Mouse (Mus musculus) intestine, postnatal 0 days (tissue): Measurements from ENCODE around the gene Prr12. TPM values are rescaled to one million over a fixed set of nuclear protein-coding genes. Genes with fewer than 3 reads are reported as not detected.

ENCODE experiments used
- ATAC-seq: fragments of 200-750 bp; cut with Nextera tagmentation; 2 replicates; pipeline ENCODE4 v1.8.0; 2017; ENCODE audit warnings: mild to moderate bottlenecking, moderate TSS enrichment, moderate library complexity
- H3K27ac ChIP-seq: fragments of 300-500 bp; sonication (generic); 2 replicates; pipeline ENCODE4 v1.5.1; 2014; ENCODE audit warnings: mild to moderate bottlenecking, low read depth, low read length, moderate library complexity
- H3K27me3 ChIP-seq: fragments of 300-500 bp; sonication (generic); replicated peaks from 2 replicates; pipeline ENCODE4 v1.6.1; 2014; ENCODE audit warnings: low read length, mixed read lengths; ENCODE audit not compliant: control insufficient read depth, insufficient read depth
- H3K36me3 ChIP-seq: fragments of 300-500 bp; sonication (generic); 2 replicates; pipeline ENCODE4 v1.6.1; 2014; ENCODE audit warnings: mild to moderate bottlenecking, moderate library complexity; ENCODE audit not compliant: control insufficient read depth, insufficient read depth
- H3K4me1 ChIP-seq: fragments of 300-500 bp; sonication (generic); replicated peaks from 2 replicates; pipeline ENCODE4 v1.6.1; 2014; ENCODE audit warnings: antibody characterized with exemption, low read length, mixed read lengths; ENCODE audit not compliant: control insufficient read depth, insufficient read depth
- H3K4me2 ChIP-seq: fragments of 300-500 bp; sonication (generic); replicated peaks from 2 replicates; pipeline ENCODE4 v1.6.1; 2014; ENCODE audit warnings: low read depth, mild to moderate bottlenecking, moderate library complexity
- H3K4me3 ChIP-seq: fragments of 300-500 bp; sonication (generic); 2 replicates; pipeline ENCODE4 v1.5.1; 2014; ENCODE audit warnings: low read depth, low read length
- H3K9ac ChIP-seq: fragments of 300-500 bp; sonication (generic); 2 replicates; pipeline ENCODE4 v1.6.1; 2014; ENCODE audit warnings: mild to moderate bottlenecking, low read depth, low read length
- H3K9me3 ChIP-seq: fragments of 300-500 bp; sonication (generic); 2 replicates; pipeline ENCODE4 v1.6.1; 2016; ENCODE audit warnings: mixed run types; ENCODE audit not compliant: control insufficient read depth
- CTCF ChIP-seq: sonication (generic); IDR thresholded peaks from 2 replicates; pipeline ENCODE4 v1.5.1; 2016; ENCODE audit warnings: low read depth, mild to moderate bottlenecking, control low read depth, antibody characterized with exemption, moderate library complexity
- WGBS: fragments of 180-500 bp; shearing (Covaris S2); extraction: QIAGEN DNeasy Blood & Tissue Kit; methylation state at CpG from one replicate; pipeline ENCODE4 v1.1.7; 2014; 5-methylcytosine and 5-hydroxymethylcytosine counted together
- polyA plus RNA-seq: library from polyadenylated mRNA; unstranded; fragments of >200 nt; fragmentation: Nextera tagmentation; extraction: Ambion mirVana; gene quantifications from 2 replicates; pipeline ENCODE4 v1.2.1, GENCODE M21; 2015

Prr12 gene
- polyA plus RNA-seq, 1 experiment from 2014 or later, result 2.4 TPM

DNA sequence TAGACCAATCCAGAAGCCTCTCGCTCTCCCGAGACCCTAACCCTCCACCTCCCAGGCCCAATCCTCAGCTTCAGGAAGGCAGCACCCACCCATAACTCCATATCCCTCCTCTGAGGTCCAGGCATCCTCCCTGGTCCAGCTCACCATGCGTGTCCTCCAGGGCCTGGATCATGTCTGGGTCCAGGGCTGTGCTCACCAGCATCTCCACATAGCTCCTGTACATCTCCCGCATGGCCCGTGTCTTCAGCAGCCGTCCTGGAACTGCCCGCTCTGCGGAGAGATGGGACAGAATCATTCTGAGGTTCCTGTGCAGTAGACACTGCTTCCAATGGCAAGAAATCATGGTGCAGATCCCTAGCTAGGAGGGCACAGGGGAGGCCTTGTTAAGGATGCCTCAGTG is 21.8 kb downstream of the Prr12 start:
- H3K9me3 ChIP-seq, result no peaks in the 10 kb centered on the region
- no peaks in the 10 kb centered on the region for H3K27me3 ChIP-seq
- no peak overlapping the region for H3K4me2 ChIP-seq
- no peak overlapping the region; the same call in 1 of the 2 replicates for H3K27ac ChIP-seq
- H3K36me3 ChIP-seq, result peaks cover 76% of the 10 kb centered on the region
- no peaks in the 10 kb centered on the region for H3K4me1 ChIP-seq
- 95% methylated on average over 8 of the region's 8 CpGs for WGBS
- H3K9ac ChIP-seq, result no peak overlapping the region
- H3K4me3 ChIP-seq, result no peak overlapping the region
- TF ChIP-seq CTCF, result no peak
- no peak for ATAC-seq

DNA sequence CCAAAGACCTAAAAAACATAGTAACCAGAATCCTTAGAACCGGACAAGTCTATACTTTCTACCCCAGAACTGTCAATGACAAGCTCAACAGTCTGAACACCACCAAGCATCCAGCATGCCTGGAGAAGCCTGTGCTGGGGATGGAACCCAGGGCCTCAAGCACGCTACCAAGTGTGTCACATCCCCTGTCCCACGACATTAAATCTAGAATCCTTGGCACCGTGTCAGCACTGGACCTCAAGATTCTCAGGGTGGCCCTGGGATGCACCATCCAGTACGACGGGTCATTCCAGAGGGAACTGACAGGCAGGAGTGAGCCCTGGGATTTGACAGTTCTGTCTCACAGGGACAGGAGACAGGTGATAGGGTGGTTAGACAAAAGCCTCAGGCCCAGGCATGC is 22.7 kb downstream of the Prr12 start:
- H3K4me2 ChIP-seq, result no peak overlapping the region
- peaks cover 73% of the 10 kb centered on the region for H3K36me3 ChIP-seq
- no peaks in the 10 kb centered on the region for H3K9me3 ChIP-seq
- no peak overlapping the region for H3K27ac ChIP-seq
- WGBS, result 87% methylated on average over 6 of the region's 6 CpGs
- H3K4me1 ChIP-seq, result no peaks in the 10 kb centered on the region
- ATAC-seq, result no peak
- H3K9ac ChIP-seq, result no peak overlapping the region
- no peaks in the 10 kb centered on the region for H3K27me3 ChIP-seq
- no peak overlapping the region for H3K4me3 ChIP-seq
- TF ChIP-seq CTCF, result no peak

DNA sequence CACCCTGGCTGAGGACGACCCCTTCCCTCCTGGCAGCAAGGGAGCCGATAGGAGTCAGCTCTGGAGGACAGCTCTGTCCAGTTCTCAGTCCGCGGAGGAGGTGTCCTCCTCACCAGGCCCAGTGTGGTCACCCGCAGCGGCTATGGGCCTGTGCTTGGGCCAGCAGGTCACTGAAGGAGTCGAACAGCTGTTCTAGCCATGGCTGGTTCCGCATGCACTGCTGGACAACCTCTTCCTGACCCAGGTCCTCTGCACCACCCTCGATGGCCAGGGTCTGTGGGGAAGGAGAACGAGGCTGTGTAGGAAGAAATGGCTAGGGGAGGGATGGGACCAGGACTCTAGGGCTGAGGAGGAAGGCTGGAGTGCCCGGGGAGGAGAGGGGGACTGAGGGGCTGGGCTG is 24.3 kb downstream of the Prr12 start:
- TF ChIP-seq CTCF, result no peak
- Histone ChIP-seq H3K9ac (no peak overlapping the region), H3K27me3 (no peaks in the 10 kb centered on the region), H3K4me1 (no peaks in the 10 kb centered on the region), H3K36me3 (peaks cover 57% of the 10 kb centered on the region), H3K27ac (no peak overlapping the region), H3K9me3 (no peaks in the 10 kb centered on the region), H3K4me2 (no peak overlapping the region), H3K4me3 (no peak overlapping the region)
- ATAC-seq, result no peak
- WGBS, result 84% methylated on average over 11 of the region's 11 CpGs

DNA sequence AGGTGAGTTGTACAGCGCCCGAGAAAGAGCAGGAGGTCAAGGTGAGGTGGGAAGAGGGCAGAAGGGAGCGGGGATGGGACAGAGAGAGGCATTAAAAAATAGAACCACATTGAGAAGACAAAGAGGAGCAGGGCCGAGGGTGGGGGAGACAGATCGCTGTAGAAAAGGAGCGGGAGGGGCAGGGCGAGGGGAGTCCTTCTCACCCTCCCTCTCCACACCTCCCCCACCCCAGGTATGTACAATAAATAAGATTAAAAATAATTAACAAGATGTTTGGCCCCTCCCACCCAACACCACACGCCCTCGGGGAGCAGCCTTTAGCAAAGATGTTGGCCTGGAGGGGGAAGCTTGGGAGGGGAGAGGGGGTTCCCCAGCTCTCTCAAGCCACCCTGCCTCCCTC is 24.9 kb downstream of the Prr12 start:
- Histone ChIP-seq H3K4me3 (no peak overlapping the region), H3K9me3 (no peaks in the 10 kb centered on the region), H3K36me3 (peaks cover 53% of the 10 kb centered on the region), H3K27me3 (no peaks in the 10 kb centered on the region), H3K27ac (no peak overlapping the region), H3K4me1 (no peaks in the 10 kb centered on the region), H3K4me2 (no peak overlapping the region), H3K9ac (no peak overlapping the region)
- WGBS, result 76% methylated on average over 9 of the region's 9 CpGs
- no peak for TF ChIP-seq CTCF
- ATAC-seq, result no peak

DNA sequence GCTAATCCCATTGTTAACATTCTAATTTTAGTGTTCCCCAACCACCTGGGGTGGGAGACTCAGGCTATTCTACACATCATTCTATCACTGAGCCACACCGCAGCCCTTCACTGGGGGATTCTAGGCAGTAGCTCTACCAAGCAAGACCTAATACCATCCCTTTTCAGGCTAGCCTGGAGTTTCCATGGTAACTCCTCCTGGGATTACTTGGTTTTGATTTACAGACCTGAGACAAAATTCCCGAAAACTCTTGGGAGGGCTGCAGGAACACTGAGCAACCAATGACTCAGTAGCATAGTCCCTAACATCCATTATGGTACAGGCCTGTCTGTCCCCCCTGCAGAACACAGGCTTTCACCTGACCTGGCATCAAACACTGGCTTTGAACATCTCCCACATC is 26.4 kb downstream of the Prr12 start:
- TF ChIP-seq CTCF, result no peak
- Histone ChIP-seq H3K36me3 (peaks cover 43% of the 10 kb centered on the region), H3K27me3 (no peaks in the 10 kb centered on the region), H3K4me3 (no peak overlapping the region), H3K9ac (no peak overlapping the region), H3K4me1 (no peaks in the 10 kb centered on the region), H3K27ac (no peak overlapping the region), H3K9me3 (no peaks in the 10 kb centered on the region), H3K4me2 (no peak overlapping the region)
- 80% methylated on average over 2 of the region's 2 CpGs for WGBS
- ATAC-seq, result no peak

DNA sequence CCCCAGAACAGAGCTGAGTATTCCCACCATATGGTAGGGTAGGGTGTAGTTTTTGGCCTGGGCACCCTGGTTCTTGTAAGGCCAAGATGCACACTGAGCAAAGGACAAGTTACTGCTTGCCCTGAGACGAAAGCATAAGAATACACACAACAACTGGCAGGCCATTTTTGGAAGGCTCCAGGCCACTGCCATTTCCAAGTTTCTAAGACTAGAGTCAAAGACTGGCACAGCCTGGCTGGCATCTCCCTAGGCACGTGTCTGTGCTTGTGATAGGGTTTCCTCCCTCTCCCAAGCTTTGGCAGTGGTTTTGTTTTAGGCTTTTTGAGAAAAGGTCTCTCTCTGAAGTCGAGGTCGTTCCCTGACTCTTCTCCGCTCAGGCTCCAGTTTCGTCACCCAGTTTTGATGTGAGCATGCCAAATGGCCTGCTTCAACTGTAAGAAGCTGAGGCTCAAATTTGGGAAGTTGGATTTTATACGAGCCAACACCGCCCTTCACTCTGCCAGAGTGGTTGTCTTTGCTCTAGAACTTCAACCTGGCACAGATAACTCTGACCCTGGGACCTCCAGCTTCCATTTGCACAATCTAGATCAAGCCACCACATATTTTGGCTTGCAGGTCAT is 27.0 kb downstream of the Prr12 start:
- Histone ChIP-seq H3K4me1 (no peaks in the 10 kb centered on the region), H3K9ac (no peak overlapping the region), H3K27ac (no peak overlapping the region), H3K4me2 (no peak overlapping the region), H3K9me3 (no peaks in the 10 kb centered on the region), H3K4me3 (no peak overlapping the region), H3K36me3 (peaks cover 44% of the 10 kb centered on the region), H3K27me3 (no peaks in the 10 kb centered on the region)
- no peak for ATAC-seq
- WGBS, result 74% methylated on average over 8 of the region's 8 CpGs
- TF ChIP-seq CTCF, result no peak
